Mouse (Mus musculus) midbrain, embryonic 11.5 days (tissue): Measurements from ENCODE around the gene Slc45a1. TPM values are rescaled to one million over a fixed set of nuclear protein-coding genes. Genes with fewer than 3 reads are reported as not detected.
A peak's percentile ranks its signal among the peaks of the same experiment; 100 is the strongest.

Experiments
- ATAC-seq: fragments of 200-750 bp; cut with Nextera tagmentation; 2 replicates; pipeline ENCODE4 v1.8.0; 2017; ENCODE audit warnings: moderate TSS enrichment, moderate library complexity; ENCODE audit not compliant: low FRiP score
- DNase-seq: peaks from one replicate; pipeline ENCODE4 v3.0.0; 2015; ENCODE audit warnings: low spot score; ENCODE audit errors: missing footprints
- H3K27ac ChIP-seq: fragments of 300-500 bp; sonication (generic); 2 replicates; pipeline ENCODE4 v1.5.1; 2014; ENCODE audit warnings: low read depth, low read length
- H3K27me3 ChIP-seq: fragments of 300-500 bp; sonication (generic); 2 replicates; pipeline ENCODE4 v1.6.1; 2014; ENCODE audit warnings: mild to moderate bottlenecking, low read length, moderate library complexity, mixed read lengths; ENCODE audit not compliant: control insufficient read depth, insufficient read depth
- H3K36me3 ChIP-seq: fragments of 300-500 bp; sonication (generic); 2 replicates; pipeline ENCODE4 v1.6.1; 2014; ENCODE audit warnings: mild to moderate bottlenecking, low read length, moderate library complexity, mixed read lengths; ENCODE audit not compliant: control insufficient read depth, insufficient read depth
- H3K4me1 ChIP-seq: fragments of 300-500 bp; sonication (generic); 2 replicates; pipeline ENCODE4 v1.6.1; 2014; ENCODE audit warnings: low read length; ENCODE audit not compliant: control insufficient read depth, insufficient read depth
- H3K4me2 ChIP-seq: fragments of 300-500 bp; sonication (generic); 2 replicates; pipeline ENCODE4 v1.6.1; 2014; ENCODE audit warnings: mild to moderate bottlenecking, moderate library complexity
- H3K4me3 ChIP-seq: fragments of 300-500 bp; sonication (generic); 2 replicates; pipeline ENCODE4 v1.5.1; 2014; ENCODE audit warnings: low read depth, low read length
- H3K9ac ChIP-seq: fragments of 300-500 bp; sonication (generic); 2 replicates; pipeline ENCODE4 v1.6.1; 2014; ENCODE audit warnings: low read length
- H3K9me3 ChIP-seq: fragments of 300-500 bp; sonication (generic); 2 replicates; pipeline ENCODE4 v1.6.1; 2016; ENCODE audit warnings: low read length; ENCODE audit not compliant: control insufficient read depth
- WGBS: fragments of 180-500 bp; shearing (Covaris S2); extraction: QIAGEN DNeasy Blood & Tissue Kit; methylation state at CpG from one replicate; pipeline ENCODE4 v1.1.7; 2014; 5-methylcytosine and 5-hydroxymethylcytosine counted together
- polyA plus RNA-seq: library from polyadenylated mRNA; unstranded; fragments of >200 nt; fragmentation: Nextera tagmentation; extraction: Ambion mirVana; gene quantifications from 2 replicates; pipeline ENCODE4 v1.2.1, GENCODE M21; 2014

The Slc45a1 gene
- polyA plus RNA-seq, 1 experiment from 2014 or later: 4.7 TPM

DNA sequence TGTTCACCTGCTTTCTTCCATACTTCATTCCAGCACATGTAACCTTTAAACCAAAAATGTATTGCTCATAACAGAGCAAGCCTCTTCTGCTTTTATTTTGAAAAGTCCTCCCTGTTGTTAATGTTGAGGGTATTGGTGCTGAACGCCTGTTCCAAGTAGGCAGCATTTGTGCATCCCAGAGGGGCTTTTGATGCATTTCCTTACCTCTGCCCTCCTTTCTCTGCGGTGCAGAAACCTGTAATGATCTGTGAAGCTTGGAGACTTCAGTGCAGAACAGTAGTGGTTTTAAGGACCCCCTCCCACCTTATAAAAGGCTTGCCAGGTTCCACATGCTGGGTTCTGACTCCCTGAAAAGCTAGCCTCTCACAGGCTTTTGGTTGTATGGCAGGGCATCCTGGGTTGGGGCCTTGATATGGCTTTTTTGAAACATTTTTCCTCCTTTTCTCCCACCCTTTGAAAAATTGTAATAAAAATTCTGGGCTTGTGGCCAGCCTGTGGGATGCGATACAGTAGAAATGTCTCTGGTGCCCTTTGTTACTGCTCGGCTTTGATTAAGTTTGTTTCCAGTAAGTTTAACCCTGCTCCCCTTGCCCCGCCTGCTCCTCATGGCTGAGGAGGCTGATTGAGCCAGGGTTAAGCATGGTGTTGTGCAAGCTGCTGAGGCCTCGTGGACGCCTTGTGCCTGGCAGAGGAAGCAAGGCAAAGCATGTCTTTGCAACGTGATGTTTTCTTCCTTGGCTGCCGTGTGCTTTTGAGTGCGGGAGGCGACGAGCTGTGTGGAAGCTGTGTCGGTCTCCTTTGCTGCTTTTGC is 68.8 kb downstream of the Slc45a1 start:
- WGBS: 54% methylated on average over 13 of the region's 13 CpGs
- Histone ChIP-seq H3K4me3 (no peak overlapping the region), H3K27ac (peak overlapping the region; percentile 44), H3K4me2 (no peak overlapping the region), H3K9me3 (no peaks in the 10 kb centered on the region), H3K9ac (peak overlapping the region; percentile 36), H3K27me3 (no peaks in the 10 kb centered on the region), H3K36me3 (no peaks in the 10 kb centered on the region), H3K4me1 (peaks cover 17% of the 10 kb centered on the region)
- DNase-seq: no peak
- no peak for ATAC-seq

DNA sequence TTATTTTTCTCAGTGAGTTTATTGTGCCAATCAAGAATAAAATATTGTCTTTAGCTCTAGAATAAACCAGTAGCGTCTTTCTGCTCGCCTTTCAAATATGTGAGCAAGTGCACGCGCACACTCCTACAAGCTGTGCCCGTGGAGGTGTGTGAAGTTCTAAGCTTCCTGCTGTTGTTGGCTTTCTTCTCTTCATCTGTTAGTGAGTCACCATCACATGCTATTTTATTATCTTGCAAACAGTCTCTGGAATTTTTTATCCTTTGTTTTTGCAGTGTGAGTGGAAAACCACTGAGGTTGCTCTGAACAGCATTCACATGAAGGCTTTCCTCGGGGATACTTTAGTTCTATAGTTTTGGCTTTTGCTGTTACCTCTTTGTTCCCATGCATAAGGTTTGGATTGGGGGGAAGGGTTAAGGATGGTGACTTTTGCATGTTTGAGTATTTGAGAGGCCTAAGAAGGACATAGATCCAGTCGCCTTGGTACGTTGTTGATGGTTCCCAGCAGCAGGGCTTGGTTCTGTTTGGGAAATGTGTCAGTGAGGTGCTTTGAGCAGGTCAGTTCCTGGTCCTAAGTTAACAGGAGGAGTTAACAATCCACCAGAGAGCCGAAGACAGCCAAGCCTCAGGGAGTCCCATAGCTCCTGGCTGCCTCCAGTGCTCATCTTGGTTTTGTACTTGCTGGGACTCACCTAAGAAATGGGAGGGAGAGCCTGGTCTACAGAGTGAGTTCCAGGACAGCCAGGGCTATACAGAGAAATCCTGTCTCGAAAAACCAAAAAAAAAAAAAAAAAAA is 69.8 kb downstream of the Slc45a1 start:
- ATAC-seq (no peak), DNase-seq (no peak)
- no peak overlapping the region for H3K27ac ChIP-seq
- peaks cover 17% of the 10 kb centered on the region for H3K4me1 ChIP-seq
- H3K27me3 ChIP-seq: no peaks in the 10 kb centered on the region
- no peak overlapping the region for H3K4me2 ChIP-seq
- no peaks in the 10 kb centered on the region for H3K36me3 ChIP-seq
- no peak overlapping the region for H3K4me3 ChIP-seq
- 75% methylated on average over 10 of the region's 10 CpGs for WGBS
- no peaks in the 10 kb centered on the region for H3K9me3 ChIP-seq
- no peak overlapping the region for H3K9ac ChIP-seq

Other genes starting within 250 kb of the Slc45a1 start
- gene Errfi1, start 201.7 kb upstream of the Slc45a1 start, polyA plus RNA-seq: 29.5 and 29.7 TPM in 2 replicates